Mouse (Mus musculus) brown adipose tissue, adult 24 weeks (tissue): ENCODE measurements at regions not wholly inside any gene's neighbourhood (a gene's known extent, or its start where the extent isn't known, plus 50 kb on each side); places are given as distances from the start of the nearest gene placed in this dataset.

Experiments
- H3K27ac ChIP-seq: fragments of 200-500 bp; replicated peaks from 2 replicates; pipeline ENCODE4 v1.5.1; 2012; ENCODE audit warnings: low read depth, mild to moderate bottlenecking, low read length
- H3K4me1 ChIP-seq: fragments of 200-500 bp; 2 replicates; pipeline ENCODE4 v1.6.1; 2012; ENCODE audit warnings: low read length, mixed read lengths; ENCODE audit not compliant: control insufficient read depth, insufficient read depth, insufficient read length
- H3K4me3 ChIP-seq: fragments of 200-500 bp; 2 replicates; pipeline ENCODE4 v1.5.1; 2012; ENCODE audit warnings: low read depth, mild to moderate bottlenecking, low read length, moderate library complexity; ENCODE audit not compliant: insufficient read depth

- Histone ChIP-seq H3K27ac (no peak overlapping the region), H3K4me1 (no peaks in the 10 kb centered on the region), H3K4me3 (no peak overlapping the region)
These were observed 77.0 kb upstream of the Mmadhc start for GRCm38 (mm10) chr2:50373626-50374025.

- Histone ChIP-seq H3K27ac (no peak overlapping the region), H3K4me3 (no peak overlapping the region), H3K4me1 (no peaks in the 10 kb centered on the region)
These were observed 76.4 kb upstream of the Mmadhc start for GRCm38 (mm10) chr2:50373006-50373405.

GRCm38 (mm10) chr2:50368831-50369230, 72.2 kb upstream of the Mmadhc start:
- Histone ChIP-seq H3K27ac (no peak overlapping the region), H3K4me1 (no peaks in the 10 kb centered on the region), H3K4me3 (no peak overlapping the region)

DNA sequence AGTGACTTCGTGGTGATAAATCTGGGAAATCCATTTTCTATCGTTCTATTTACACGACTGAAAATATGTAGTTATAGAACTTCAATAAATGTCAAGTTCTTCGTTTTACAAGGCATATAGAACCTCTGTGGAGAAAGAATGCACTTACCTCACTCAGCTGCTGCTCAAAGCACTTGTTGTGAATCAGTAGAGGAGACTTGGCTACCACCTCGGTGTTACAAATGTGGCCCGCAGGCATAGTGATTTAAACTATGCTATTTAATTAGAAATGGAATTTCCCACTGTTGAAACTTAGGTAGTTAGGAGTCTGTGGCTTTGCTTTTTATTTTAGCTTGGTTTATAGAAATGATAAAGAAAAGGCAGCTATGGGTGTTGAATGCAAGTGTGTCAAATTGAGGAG, 71.8 kb upstream of the Mmadhc start:
- Histone ChIP-seq H3K4me3 (no peak overlapping the region), H3K27ac (no peak overlapping the region), H3K4me1 (no peaks in the 10 kb centered on the region)

GRCm38 (mm10) chr2:50365221-50365620, 68.6 kb upstream of the Mmadhc start:
- no peak overlapping the region for H3K27ac ChIP-seq
- H3K4me1 ChIP-seq: no peaks in the 10 kb centered on the region
- no peak overlapping the region for H3K4me3 ChIP-seq

DNA sequence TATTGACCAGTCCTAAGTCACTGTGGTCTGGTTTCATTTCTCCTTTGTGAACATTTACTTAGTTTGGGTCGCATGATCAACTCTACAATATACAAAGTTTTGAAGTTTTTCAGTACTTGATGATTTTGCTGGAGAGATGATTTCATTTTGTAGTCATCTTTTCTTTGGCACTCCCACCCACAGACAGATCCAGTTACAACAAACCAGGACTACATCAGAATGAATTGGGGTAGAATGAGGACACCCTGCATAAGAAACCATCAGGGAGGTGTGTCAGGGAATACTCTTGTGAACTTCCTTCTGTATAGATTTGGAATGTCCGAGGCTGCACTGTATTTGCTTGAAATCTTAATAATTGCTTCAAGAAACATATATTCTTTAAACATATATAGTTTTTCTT, 59.5 kb upstream of the Mmadhc start:
- no peak overlapping the region for H3K4me3 ChIP-seq
- H3K4me1 ChIP-seq: no peaks in the 10 kb centered on the region
- no peak overlapping the region for H3K27ac ChIP-seq

DNA sequence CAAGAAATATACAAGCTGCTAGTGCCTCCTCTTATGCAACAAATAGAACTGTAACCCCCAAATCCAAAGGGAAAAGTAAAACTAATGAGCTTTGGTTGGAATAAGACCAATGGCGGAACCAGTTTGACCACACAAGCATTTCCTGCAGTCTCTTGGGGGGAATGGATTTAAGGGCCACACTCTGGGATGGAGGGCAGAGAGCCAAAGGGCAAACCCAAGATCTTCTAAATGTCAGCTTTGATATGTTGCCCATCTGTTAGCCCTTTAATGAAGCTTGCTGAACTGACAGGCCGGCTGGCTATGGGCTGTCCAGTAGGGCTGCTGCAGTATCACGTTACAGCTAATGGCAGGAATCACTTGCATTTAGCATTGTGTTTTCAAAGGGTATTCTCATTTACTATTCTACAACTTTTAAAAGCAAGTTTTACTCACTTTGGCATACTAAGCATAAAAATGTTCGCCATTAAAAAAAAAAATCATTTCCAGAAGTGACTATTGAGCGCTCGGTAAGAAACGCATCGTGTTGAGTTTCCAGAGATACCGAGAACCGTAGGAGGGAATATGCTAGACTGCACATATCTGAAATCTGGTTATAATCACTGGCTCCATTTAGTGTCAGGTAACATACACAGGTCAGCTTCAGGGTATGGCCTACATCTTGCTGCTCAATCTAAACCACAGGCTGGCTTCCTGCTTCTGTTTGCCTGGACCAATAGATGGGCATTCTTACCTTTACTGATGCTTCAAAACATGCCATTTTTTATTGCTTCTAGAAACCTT, 51.1 kb upstream of the Mmadhc start:
- Histone ChIP-seq H3K4me3 (no peak overlapping the region), H3K27ac (no peak overlapping the region), H3K4me1 (no peaks in the 10 kb centered on the region; the same call in 1 of the 2 replicates)
